Mouse (Mus musculus): ENCODE results near the gene Wdr48.

- TF ChIP-seq CTCF (IDR thresholded peaks at IDR 0.05; ENCODE audit: borderline replicate concordance, insufficient read depth, low read length) = no peak
- no peak for TF ChIP-seq POLR2A (IDR thresholded peaks at IDR 0.05; ENCODE audit: low read depth, low read length)
Measured at GRCm38 (mm10) chr9:119926497-119926896, 31.8 kb downstream of the Wdr48 start.
